Mouse (Mus musculus) megakaryocyte, embryonic 14.5 days (primary cell): ENCODE measurements at regions not wholly inside any gene's neighbourhood (a gene's known extent, or its start where the extent isn't known, plus 50 kb on each side); places are given as distances from the start of the nearest gene placed in this dataset.

Experiments used
- H3K27me3 ChIP-seq: replicated peaks from 2 replicates; pipeline ENCODE3; 2012; ENCODE audit warnings: inconsistent platforms
- H3K36me3 ChIP-seq: replicated peaks from 2 replicates; pipeline ENCODE3; 2012; ENCODE audit warnings: low read length, inconsistent platforms, mixed read lengths
- H3K4me1 ChIP-seq: 2 replicates; pipeline ENCODE4 v1.6.1; 2012; ENCODE audit warnings: inconsistent platforms
- H3K4me3 ChIP-seq: replicated peaks from 2 replicates; pipeline ENCODE3; 2012; ENCODE audit warnings: moderate library complexity, mild to moderate bottlenecking, inconsistent platforms
- H3K9me3 ChIP-seq: 2 replicates; pipeline ENCODE4 v1.6.1; 2012; ENCODE audit warnings: inconsistent platforms
- FLI1 ChIP-seq: IDR thresholded peaks from 2 replicates; pipeline ENCODE4 v1.6.1; 2012; ENCODE audit warnings: low read length, inconsistent platforms, mixed read lengths
- GATA1 ChIP-seq: IDR thresholded peaks from 3 replicates; pipeline ENCODE4 v1.6.1; 2012; ENCODE audit warnings: mixed read lengths, low read length, inconsistent platforms, borderline replicate concordance

DNA sequence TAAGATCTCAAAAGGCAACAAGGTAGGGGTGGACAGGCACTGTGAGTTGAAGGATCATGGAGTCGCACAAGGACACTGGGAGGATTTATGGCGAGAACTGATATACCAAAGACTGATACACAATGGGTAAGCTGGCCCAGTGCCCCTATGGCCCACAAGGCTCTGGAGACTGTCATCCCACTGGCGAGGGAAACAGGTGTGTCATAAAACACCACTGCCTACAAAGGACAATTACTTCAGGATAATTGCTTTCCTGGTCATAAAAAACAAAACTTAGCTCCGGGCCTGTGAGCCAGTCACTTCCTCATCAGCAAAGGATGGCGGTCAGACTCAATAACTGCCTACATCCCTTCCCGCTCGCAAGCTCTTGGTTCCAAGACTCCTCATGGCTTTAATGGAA is 105.3 kb upstream of the Zfp703 start:
- Histone ChIP-seq H3K36me3 (no peaks in the 10 kb centered on the region), H3K27me3 (no peaks in the 10 kb centered on the region), H3K4me1 (no peaks in the 10 kb centered on the region), H3K9me3 (peaks cover 56% of the 10 kb centered on the region), H3K4me3 (no peak overlapping the region)
- TF ChIP-seq GATA1 (no peak), FLI1 (no peak)

DNA sequence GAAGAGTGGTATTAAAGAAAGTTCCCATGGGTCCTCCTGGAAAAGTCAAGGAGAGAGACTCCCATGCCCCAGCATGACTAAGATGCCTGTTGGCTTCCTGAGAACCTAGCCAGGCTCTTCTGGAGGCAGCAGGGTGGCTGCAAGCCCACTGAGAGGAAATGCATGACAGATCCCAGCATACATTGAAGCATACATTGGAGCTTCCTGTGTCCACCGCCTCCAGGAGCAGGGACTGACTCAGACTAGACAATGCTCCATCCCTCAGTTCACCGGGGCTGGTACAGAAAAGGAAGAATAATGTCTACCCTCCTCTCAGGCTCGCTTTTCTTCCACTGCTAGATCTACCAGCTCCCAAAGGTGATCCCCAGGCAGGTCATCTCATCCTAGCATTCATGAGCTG is 104.7 kb upstream of the Zfp703 start:
- Histone ChIP-seq H3K27me3 (no peaks in the 10 kb centered on the region), H3K4me1 (no peaks in the 10 kb centered on the region), H3K36me3 (no peaks in the 10 kb centered on the region), H3K9me3 (peaks cover 53% of the 10 kb centered on the region), H3K4me3 (peak overlapping the region; percentile 35)
- no peak for TF ChIP-seq GATA1
- TF ChIP-seq FLI1 = no peak

DNA sequence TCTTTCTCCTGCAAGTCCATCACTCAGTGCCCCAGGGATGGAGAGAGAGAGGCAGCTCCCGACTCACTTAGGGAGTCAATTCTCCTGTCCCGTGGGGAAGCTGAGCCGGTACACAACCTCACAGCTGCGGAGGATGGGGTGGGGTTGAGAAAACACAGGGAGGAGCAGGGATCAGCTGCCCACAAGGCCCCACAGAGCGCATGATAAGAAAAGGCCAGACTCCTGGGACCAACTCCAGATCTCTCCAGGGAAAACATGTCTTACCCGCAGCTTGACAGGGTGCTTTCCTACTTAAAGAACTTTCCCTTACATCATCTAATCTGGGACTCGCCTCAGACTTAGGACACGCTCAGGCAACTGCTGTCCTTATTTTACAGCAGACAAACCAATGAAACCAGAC is 104.3 kb upstream of the Zfp703 start:
- TF ChIP-seq GATA1 (no peak), FLI1 (no peak)
- Histone ChIP-seq H3K9me3 (peaks cover 51% of the 10 kb centered on the region), H3K4me3 (no peak overlapping the region), H3K27me3 (no peaks in the 10 kb centered on the region), H3K4me1 (no peaks in the 10 kb centered on the region), H3K36me3 (no peaks in the 10 kb centered on the region)

DNA sequence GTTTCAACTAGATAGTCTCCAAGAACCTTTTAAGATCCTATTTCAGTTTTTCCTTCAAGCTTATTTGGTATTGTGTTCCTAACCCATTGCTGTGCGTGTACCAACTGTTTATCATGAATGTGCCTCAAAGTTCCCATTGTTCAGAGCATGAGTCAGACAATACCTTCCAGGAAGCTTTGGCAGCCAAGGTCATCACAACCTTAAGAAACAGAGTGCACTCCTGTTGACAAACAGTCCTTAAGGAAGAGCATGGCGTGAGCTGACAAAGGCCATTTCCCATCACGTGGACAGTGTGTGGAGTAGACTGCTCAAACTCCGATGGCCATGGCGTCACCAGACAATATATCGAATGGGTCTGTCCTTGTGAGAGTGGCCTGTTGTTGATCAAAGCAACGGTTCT is 96.9 kb upstream of the Zfp703 start:
- Histone ChIP-seq H3K36me3 (no peaks in the 10 kb centered on the region), H3K9me3 (no peaks in the 10 kb centered on the region), H3K4me1 (no peaks in the 10 kb centered on the region), H3K27me3 (no peaks in the 10 kb centered on the region), H3K4me3 (no peak overlapping the region)
- TF ChIP-seq FLI1 = no peak
- TF ChIP-seq GATA1 = no peak

DNA sequence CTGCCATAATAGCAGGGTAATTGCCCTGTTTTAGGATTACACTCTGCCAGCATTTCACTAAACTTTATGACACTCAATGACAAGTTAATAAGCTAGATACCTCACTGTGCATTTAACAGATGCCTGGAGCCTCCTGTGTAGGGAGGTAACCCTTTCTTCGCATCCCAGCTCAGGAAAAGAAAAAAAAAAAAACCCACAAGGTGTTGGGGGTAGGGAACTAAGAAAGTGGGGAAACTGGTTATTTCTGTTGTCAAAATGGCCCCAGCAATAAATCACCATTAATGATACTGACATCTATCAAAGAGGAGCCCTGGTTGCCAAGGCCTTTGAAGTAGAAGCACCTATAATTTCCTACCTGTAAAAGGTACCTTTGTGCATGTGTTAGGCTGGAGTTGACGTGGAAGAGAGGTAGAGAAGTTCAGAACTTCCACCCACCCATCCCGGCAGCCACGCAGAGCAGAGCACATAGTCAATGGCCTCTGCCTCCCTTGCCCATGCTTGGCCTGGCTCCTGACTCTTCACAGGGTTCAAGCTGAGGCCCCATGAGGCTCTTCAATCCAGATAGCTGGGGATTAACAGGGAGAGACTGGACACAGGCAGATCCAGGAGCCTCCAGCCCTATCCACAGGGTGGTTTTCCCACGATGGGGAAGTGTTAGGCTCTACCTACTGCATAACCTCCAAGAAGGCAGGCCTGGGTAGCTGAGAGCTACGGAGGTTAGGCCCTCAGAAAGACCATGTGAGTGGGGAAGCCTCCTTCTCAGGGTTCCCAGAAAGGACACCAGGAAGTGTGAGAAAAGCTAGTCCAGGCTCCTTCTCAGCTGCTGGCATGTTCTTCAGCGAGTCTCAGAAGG is 95.6 kb upstream of the Zfp703 start:
- Histone ChIP-seq H3K36me3 (no peaks in the 10 kb centered on the region), H3K4me1 (no peaks in the 10 kb centered on the region), H3K27me3 (no peaks in the 10 kb centered on the region), H3K9me3 (0 out of 2 replicates have a peak, but pooled peaks cover 4% of the 10 kb centered on the region), H3K4me3 (no peak overlapping the region)
- TF ChIP-seq GATA1 (no peak), FLI1 (no peak)

DNA sequence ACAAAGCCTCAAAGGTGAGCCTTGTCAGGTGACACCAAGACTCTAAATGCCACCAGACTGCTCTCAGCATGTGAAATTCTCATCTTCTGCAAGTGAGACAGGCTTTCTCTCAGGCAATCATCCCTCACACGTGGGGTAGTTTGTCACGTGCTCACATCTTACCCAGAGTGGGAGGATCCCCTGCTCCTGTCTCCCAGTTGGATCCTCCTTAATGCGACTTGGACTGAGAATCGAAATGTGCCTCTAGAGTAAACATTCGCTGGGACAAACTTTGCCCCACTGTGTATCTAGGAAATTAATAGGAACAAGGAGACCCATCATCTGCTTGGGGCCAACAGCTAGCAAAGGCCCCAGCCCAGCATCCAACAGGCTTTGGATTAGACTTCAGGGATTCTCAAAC is 94.5 kb upstream of the Zfp703 start:
- no peaks in the 10 kb centered on the region for H3K36me3 ChIP-seq
- no peaks in the 10 kb centered on the region for H3K4me1 ChIP-seq
- H3K9me3 ChIP-seq = 0 out of 2 replicates have a peak, but pooled peaks cover 4% of the 10 kb centered on the region
- TF ChIP-seq FLI1 (no peak), GATA1 (no peak)
- H3K27me3 ChIP-seq = no peaks in the 10 kb centered on the region
- H3K4me3 ChIP-seq = no peak overlapping the region

DNA sequence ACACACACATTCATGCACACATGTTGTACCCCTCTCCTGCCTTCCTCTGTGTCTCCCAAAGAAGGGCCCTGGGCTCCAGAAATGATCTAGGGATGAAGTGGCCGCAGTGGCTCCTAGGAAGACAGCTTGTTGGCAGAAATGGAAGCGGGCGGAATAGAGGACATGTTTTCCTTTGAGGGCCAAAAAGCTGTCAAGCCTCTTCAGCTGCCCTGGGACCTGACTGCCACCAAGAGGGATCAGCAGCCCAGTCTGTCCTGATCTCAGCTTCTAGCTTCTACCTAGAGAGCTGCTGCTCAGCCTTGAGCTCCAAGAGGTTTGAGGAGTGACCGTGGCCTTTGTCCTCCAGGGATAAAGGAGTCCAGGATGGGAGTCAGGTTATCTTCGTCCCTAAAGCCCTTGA is 93.8 kb upstream of the Zfp703 start:
- H3K9me3 ChIP-seq = 0 out of 2 replicates have a peak, but pooled peaks cover 4% of the 10 kb centered on the region
- no peak overlapping the region for H3K4me3 ChIP-seq
- H3K36me3 ChIP-seq = no peaks in the 10 kb centered on the region
- H3K27me3 ChIP-seq = no peaks in the 10 kb centered on the region
- TF ChIP-seq GATA1 (no peak), FLI1 (no peak)
- no peaks in the 10 kb centered on the region for H3K4me1 ChIP-seq

DNA sequence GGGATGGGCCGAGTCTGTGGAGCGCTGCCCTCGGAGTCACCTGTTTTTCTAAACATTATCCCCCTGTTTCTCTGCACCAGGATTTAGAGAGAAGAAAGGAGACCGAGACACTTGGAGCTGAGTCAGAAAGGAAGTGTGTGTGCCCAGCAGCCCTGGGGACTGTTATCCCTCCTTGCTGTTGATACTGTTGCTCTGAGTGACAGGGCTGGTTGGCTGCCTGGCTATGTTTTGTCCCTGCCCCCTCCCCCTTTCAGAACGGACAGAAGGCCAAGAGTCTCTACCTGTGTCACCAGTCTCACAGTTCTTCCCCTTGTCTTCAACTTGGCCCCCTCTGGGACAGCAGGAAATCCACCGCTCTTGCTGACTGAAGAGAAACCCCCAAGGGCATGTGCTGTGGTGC is 93.4 kb upstream of the Zfp703 start:
- no peak for TF ChIP-seq GATA1
- no peak for TF ChIP-seq FLI1
- H3K9me3 ChIP-seq = 0 out of 2 replicates have a peak, but pooled peaks cover 4% of the 10 kb centered on the region
- no peaks in the 10 kb centered on the region for H3K27me3 ChIP-seq
- no peaks in the 10 kb centered on the region for H3K36me3 ChIP-seq
- no peak overlapping the region for H3K4me3 ChIP-seq
- H3K4me1 ChIP-seq = no peaks in the 10 kb centered on the region

DNA sequence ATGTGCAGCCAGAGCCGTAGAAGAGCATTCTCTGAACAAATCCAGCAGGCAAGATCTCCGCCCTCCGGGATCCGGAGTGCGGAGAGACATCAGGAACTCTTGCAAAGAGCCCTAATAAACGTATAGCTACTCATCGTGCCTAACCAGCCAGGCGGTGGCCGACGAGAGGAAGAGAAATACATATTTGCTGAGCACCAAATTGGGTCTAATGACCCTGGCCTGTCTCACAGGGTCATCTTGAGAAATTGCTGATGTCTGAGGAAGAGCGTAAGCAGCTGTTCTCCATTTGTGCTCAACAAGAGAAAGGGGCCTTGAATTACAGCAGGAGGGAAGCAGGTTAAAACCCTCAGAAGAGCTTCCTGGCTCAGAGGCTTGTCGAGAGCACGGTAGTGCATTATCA is 92.8 kb upstream of the Zfp703 start:
- no peaks in the 10 kb centered on the region for H3K27me3 ChIP-seq
- no peaks in the 10 kb centered on the region for H3K36me3 ChIP-seq
- 0 out of 2 replicates have a peak, but pooled peaks cover 4% of the 10 kb centered on the region for H3K9me3 ChIP-seq
- TF ChIP-seq GATA1 (no peak), FLI1 (no peak)
- H3K4me3 ChIP-seq = no peak overlapping the region
- H3K4me1 ChIP-seq = no peaks in the 10 kb centered on the region

DNA sequence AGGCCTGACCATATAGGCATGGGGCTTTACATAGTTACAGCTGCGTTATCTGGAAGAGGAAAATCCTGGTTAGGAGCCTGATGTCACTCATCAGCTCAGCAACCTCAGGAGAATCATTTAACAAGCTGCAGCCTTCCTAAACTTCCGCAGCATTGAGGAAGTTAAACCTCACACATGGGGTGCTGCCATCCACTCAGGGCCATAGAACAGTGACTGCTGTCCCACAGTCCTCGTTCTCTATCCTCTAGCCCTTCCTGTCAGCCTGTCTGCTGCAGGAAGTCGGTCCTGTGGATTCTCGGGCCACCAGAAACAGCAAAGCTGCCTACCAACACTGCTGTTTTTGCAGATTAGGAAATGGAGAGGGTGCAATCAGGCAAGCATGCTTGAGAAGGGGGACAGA is 91.8 kb upstream of the Zfp703 start:
- Histone ChIP-seq H3K27me3 (no peaks in the 10 kb centered on the region), H3K4me3 (no peak overlapping the region), H3K4me1 (no peaks in the 10 kb centered on the region), H3K9me3 (0 out of 2 replicates have a peak, but pooled peaks cover 4% of the 10 kb centered on the region), H3K36me3 (no peaks in the 10 kb centered on the region)
- TF ChIP-seq GATA1 (no peak), FLI1 (no peak)
